Mouse (Mus musculus) hindbrain, embryonic 13.5 days (tissue): Measurements from ENCODE around the gene Rfc2. TPM values are rescaled to one million over a fixed set of nuclear protein-coding genes. Genes with fewer than 3 reads are reported as not detected.
A peak's percentile ranks its signal among the peaks of the same experiment; 100 is the strongest.

Experiments
- ATAC-seq: fragments of 200-750 bp; cut with Nextera tagmentation; 2 replicates; pipeline ENCODE4 v1.8.0; 2017; ENCODE audit warnings: moderate TSS enrichment; ENCODE audit not compliant: low FRiP score
- H3K27ac ChIP-seq: fragments of 300-500 bp; sonication (generic); 2 replicates; pipeline ENCODE4 v1.5.1; 2015; ENCODE audit warnings: inconsistent platforms, mild to moderate bottlenecking, moderate library complexity
- H3K27me3 ChIP-seq: fragments of 300-500 bp; sonication (generic); 2 replicates; pipeline ENCODE4 v1.6.1; 2015; ENCODE audit warnings: mild to moderate bottlenecking, inconsistent platforms
- H3K36me3 ChIP-seq: fragments of 300-500 bp; sonication (generic); 2 replicates; pipeline ENCODE4 v1.6.1; 2015; ENCODE audit warnings: mild to moderate bottlenecking, inconsistent platforms
- H3K4me1 ChIP-seq: fragments of 300-500 bp; sonication (generic); replicated peaks from 2 replicates; pipeline ENCODE4 v1.6.1; 2015; ENCODE audit warnings: inconsistent platforms
- H3K4me2 ChIP-seq: fragments of 300-500 bp; sonication (generic); 2 replicates; pipeline ENCODE4 v1.6.1; 2015; ENCODE audit warnings: inconsistent platforms, mild to moderate bottlenecking, moderate library complexity
- H3K4me3 ChIP-seq: fragments of 300-500 bp; sonication (generic); 2 replicates; pipeline ENCODE4 v1.5.1; 2015; ENCODE audit warnings: mild to moderate bottlenecking, inconsistent platforms
- H3K9ac ChIP-seq: fragments of 300-500 bp; sonication (generic); 2 replicates; pipeline ENCODE4 v1.6.1; 2015; ENCODE audit warnings: mild to moderate bottlenecking, inconsistent platforms
- H3K9me3 ChIP-seq: fragments of 300-500 bp; sonication (generic); 2 replicates; pipeline ENCODE4 v1.6.1; 2016; ENCODE audit warnings: inconsistent platforms
- WGBS: fragments of 180-500 bp; shearing (Covaris S2); methylation state at CpG from one replicate; pipeline ENCODE4 v1.1.7; 2015; 5-methylcytosine and 5-hydroxymethylcytosine counted together
- polyA plus RNA-seq: library from polyadenylated mRNA; unstranded; fragments of >200 nt; fragmentation: Nextera tagmentation; extraction: Ambion mirVana; gene quantifications from 2 replicates; pipeline ENCODE4 v1.2.1, GENCODE M21; 2015

The Rfc2 gene
- polyA plus RNA-seq, 1 experiment from 2014 or later = 192 TPM

DNA sequence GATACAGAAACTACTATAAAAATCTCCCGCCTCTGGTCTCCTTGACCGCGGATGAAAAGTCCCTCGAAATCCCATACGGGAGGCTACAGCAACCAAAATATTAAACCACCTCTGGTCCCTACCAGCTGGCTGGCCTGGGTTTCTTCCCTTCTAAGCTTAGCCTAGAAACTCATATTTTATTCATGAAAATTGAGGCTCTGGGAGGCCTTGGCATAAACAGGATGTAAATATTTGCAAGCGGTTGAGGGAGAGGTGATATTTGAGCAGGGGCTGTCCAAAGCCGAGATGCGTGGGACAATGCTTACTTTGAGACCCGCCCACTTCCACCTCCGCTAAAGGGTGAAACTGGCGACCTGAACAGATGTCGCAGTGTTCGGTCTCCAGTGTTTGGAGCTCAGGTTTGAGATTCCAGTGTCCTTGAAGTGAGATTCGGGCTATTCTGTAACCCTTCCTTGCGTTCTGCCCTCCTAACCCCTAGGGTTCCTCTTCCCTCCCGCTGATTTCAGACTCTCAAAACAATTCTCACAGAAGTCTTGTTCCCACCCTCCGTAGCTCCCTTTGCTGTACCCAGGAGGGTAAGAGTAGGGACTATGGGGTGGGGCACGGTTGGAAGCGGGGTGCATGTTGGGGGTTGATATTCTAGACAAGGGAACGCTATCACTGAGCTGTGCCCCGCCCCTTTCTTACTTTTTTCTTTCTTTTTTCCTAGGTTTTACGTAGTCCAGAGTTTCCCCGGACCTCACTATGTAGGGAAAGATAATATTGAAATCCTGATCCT lies 9.2 kb upstream of the Rfc2 start:
- peak overlapping the region; percentile 77 for H3K27ac ChIP-seq
- no peaks in the 10 kb centered on the region for H3K27me3 ChIP-seq
- peak overlapping the region; percentile 80 for H3K4me2 ChIP-seq
- WGBS = 1% methylated on average over 23 of the region's 23 CpGs
- no peaks in the 10 kb centered on the region for H3K9me3 ChIP-seq
- peak; percentile 72 for ATAC-seq
- H3K36me3 ChIP-seq = no peaks in the 10 kb centered on the region
- peak overlapping the region; percentile 71 for H3K9ac ChIP-seq
- peak overlapping the region; percentile 50 for H3K4me3 ChIP-seq
- H3K4me1 ChIP-seq = peaks cover 12% of the 10 kb centered on the region

DNA sequence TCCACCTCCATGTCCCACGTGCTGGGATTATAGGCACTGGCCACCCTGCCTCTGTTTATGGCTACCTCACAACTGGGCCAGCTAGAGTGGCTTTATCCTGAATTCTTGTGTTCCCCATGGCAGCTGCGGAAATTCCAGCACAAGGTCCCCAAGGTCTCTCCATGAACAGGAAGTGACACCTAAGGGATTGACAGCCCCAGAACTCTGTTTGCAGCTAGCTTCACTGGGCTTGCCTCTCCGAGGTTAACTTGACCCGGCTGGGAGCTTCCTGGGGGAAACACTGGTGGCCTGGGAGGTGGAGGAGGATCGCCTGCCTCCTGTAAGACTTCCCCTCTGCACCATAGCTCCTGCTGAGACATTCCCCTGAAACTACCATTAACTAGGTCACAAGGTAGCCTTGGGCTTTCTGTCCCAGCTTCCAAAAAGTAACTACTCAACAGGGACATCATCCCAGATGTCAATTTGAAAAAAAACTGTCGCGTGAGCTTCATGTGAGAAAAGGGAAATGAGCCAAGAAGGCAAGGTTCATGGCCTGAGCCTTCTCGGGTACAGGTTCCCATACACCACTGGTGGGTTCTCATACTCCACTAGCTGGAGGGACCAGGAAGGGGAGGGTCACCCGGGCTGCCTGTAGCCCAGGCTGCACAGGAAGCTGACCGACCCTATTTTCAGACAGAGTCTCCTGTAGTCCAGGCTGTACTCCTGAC lies 8.5 kb upstream of the Rfc2 start:
- no peak overlapping the region for H3K27ac ChIP-seq
- H3K9ac ChIP-seq = peak overlapping the region; percentile 71

DNA sequence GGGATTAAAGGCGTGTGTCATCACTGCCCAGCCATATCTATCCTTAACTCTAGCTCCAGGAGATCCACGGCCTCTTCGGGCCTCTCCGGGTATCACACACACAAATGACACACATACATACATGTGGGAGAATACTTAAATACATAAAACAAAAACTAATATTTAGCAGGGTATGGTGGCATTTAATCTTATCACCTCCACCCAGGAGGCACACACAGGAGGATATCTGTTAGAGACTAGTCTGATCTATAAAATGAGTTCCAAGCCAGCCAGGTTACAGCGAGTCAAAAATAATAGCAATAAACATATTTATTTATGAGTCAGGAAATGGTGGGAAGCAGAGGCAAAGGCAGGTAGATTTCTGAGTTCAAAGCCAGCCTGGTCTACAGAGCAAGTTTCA lies 5.3 kb upstream of the Rfc2 start:
- Histone ChIP-seq H3K27ac (no peak overlapping the region), H3K36me3 (no peaks in the 10 kb centered on the region), H3K4me2 (no peak overlapping the region), H3K9ac (no peak overlapping the region), H3K27me3 (no peaks in the 10 kb centered on the region), H3K4me3 (no peak overlapping the region), H3K9me3 (no peaks in the 10 kb centered on the region), H3K4me1 (peaks cover 12% of the 10 kb centered on the region)
- no peak for ATAC-seq
- 94% methylated on average over 5 of the region's 5 CpGs for WGBS

More for the DNA sequence above, 8.5 kb upstream of the Rfc2 start:
- Histone ChIP-seq H3K4me2 (peak overlapping the region; percentile 80), H3K4me1 (peaks cover 12% of the 10 kb centered on the region), H3K27me3 (no peaks in the 10 kb centered on the region), H3K36me3 (no peaks in the 10 kb centered on the region), H3K4me3 (peak overlapping the region; percentile 50), H3K9me3 (no peaks in the 10 kb centered on the region)
- ATAC-seq = peak; percentile 39
- WGBS = 50% methylated on average over 10 of the region's 10 CpGs

DNA sequence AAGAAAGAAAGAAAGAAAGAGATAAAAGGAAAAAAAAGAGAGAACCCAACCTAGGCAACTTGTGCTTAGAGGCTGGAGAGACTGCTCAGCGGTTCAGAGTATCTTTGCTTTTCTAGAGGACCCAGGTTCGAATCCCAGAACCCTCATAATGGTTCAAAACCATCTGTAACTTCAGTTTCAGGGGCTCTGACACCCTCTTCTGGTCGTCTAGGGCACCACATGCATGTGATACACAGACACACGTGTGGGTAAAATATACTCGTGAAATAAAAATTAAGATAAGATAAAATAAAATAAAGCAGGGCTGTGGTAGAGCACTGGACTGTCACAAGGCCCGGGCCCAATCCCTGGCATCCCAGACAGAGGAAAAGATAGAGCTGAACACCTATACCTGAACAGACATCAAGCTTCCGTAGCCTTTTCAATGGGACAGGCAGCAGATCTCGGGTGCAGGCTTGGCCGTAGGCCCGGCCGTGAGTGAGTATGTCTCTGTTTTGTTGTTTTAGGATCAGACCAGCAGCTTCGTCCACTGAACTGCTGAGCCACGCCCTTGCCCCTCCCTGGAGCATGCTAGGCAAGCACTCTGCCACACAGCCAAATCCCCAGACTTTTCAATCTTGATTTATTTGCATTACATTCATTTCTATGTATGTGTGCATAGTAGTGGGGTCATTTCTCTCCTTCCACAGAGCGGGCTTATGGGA lies 4.5 kb upstream of the Rfc2 start:
- Histone ChIP-seq H3K4me2 (no peak overlapping the region), H3K36me3 (no peaks in the 10 kb centered on the region), H3K9me3 (no peaks in the 10 kb centered on the region), H3K4me1 (peaks cover 12% of the 10 kb centered on the region), H3K4me3 (no peak overlapping the region), H3K27ac (no peak overlapping the region), H3K27me3 (no peaks in the 10 kb centered on the region), H3K9ac (no peak overlapping the region)
- WGBS = 79% methylated on average over 14 of the region's 14 CpGs
- ATAC-seq = no peak

DNA sequence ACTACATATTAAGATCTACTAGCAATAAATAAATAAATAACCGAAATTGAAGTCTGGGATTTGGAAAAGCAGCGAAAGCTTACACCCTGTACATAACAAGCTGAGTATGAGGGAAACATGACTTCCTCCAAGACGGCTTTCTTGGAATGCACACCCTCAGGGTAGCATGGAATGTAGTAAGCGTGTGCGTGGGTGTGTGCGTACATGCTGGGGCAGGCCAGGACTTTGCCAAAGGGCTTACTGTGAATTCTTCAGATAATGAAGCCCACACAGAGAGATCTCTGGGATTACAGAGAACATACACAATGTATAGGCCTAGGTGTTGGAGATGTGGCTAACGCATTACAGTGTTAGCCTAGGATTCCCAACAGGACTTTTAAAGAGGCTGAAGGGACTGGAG lies 3.6 kb upstream of the Rfc2 start:
- Histone ChIP-seq H3K4me2 (no peak overlapping the region), H3K36me3 (no peaks in the 10 kb centered on the region), H3K27ac (no peak overlapping the region), H3K9ac (no peak overlapping the region), H3K4me1 (peaks cover 5% of the 10 kb centered on the region), H3K9me3 (no peaks in the 10 kb centered on the region), H3K4me3 (no peak overlapping the region), H3K27me3 (no peaks in the 10 kb centered on the region)
- WGBS = 88% methylated on average over 7 of the region's 7 CpGs
- ATAC-seq = no peak

DNA sequence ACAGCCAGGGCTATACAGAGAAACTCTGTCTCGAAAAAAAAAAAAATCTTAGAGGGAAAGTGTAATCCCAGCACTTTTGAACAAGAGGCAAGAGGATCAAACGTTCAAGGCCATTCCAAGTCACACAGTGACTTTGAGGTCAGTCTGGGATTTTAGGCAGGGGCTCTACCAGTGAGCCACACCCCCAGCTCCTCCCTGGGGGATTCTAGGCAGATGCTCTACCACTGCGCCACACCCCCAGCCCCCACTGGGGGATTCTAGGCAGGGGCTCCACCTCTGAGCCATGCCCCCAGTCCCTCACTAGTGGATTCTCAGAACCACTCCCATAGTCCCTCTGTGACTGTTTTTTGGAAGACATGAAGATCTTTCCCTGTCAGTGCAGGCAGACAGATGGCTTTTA lies 2.0 kb upstream of the Rfc2 start:
- Histone ChIP-seq H3K27me3 (no peaks in the 10 kb centered on the region), H3K9me3 (no peaks in the 10 kb centered on the region), H3K4me2 (no peak overlapping the region), H3K4me3 (no peak overlapping the region), H3K4me1 (peaks cover 12% of the 10 kb centered on the region), H3K27ac (no peak overlapping the region), H3K9ac (no peak overlapping the region), H3K36me3 (no peaks in the 10 kb centered on the region)
- 73% methylated on average over 3 of the region's 3 CpGs for WGBS
- ATAC-seq = no peak

DNA sequence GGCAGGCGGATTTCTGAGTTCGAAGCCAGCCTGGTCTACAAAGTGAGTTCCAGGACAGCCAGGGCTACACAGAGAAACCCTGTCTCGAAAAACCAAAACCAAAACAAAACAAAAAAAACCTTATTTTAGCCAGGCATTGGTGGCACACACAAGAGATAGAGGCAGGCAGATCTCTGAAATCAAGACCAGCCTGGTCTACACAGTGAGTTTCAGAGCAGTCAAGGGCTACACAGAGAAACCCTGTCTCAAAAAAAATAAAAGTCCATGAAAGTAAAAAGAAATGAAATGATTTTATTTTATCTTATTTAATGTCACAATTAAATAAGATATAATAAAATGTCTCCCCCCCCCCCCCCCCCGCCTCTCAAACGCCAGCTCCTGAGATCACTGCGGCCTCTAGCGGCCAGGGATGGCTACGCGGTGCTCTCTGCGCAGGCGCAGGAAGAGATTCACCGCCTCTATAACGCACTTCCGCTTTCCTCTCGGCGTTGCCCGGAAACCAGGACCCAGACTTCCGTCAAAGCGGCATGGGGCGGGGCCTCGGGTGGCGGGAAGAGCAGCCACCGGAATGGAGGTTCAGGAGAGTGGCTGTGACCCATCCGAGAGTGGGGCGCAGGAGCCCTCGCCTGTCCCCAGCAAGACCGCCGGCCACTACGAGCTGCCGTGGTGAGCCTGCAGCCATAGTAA lies 1.2 kb downstream of the Rfc2 start:
- peak overlapping the region; percentile 92 for H3K9ac ChIP-seq
- H3K4me2 ChIP-seq = peak overlapping the region; percentile 87
- peak; percentile 93 for ATAC-seq
- peak overlapping the region; percentile 48; the same call in 1 of the 2 replicates for H3K27ac ChIP-seq
- peaks cover 14% of the 10 kb centered on the region for H3K4me1 ChIP-seq
- H3K4me3 ChIP-seq = peak overlapping the region; percentile 93
- no peaks in the 10 kb centered on the region for H3K27me3 ChIP-seq
- 8% methylated on average over 30 of the region's 30 CpGs for WGBS
- H3K9me3 ChIP-seq = no peaks in the 10 kb centered on the region
- H3K36me3 ChIP-seq = peaks cover 10% of the 10 kb centered on the region

DNA sequence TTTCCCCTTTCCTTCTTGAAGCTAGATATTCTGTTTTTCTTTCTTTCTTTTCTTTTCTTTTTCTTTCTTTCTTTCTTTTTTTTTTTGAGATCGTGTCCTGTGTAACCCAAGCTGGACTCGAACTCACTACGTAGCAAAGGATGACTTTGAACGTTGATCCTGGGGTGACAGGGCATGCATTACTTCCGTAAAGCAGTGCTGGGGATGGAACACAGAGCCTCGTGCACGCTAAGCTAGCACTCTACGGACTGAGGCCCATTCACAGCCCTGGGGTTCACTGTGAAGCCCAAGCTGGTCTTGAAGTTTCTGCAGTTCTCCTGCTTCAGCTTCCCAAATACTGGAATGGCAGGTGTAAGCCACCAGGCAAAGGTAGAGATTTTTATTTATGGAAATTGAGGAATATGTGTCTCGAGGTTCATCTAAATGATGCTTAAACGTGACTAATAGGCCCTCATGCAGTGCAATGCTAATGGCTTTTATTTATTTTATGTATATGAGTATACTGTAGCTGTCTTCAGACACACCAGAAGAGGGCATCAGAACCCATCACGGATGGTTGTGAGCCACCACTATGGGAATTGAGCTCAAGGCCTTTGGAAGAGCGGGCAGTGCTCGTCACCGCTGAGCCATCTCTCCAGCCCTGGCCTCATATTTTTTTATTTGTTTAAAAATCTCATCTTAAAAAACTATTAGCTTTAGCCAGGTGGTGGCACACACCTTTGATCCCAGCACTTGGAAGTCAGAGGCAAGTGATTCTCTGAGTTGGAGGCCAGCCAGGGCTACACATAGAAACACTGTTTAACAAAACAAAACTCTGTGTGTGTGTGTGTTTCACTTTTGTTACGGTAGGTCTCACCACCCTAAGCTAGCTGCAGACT lies 2.1 kb downstream of the Rfc2 start:
- H3K4me1 ChIP-seq = peaks cover 14% of the 10 kb centered on the region
- H3K9me3 ChIP-seq = no peaks in the 10 kb centered on the region
- H3K27ac ChIP-seq = no peak overlapping the region
- peak overlapping the region; percentile 93 for H3K4me3 ChIP-seq
- H3K27me3 ChIP-seq = no peaks in the 10 kb centered on the region
- H3K4me2 ChIP-seq = peak overlapping the region; percentile 87
- peak overlapping the region; percentile 92 for H3K9ac ChIP-seq
- ATAC-seq = no peak
- H3K36me3 ChIP-seq = peaks cover 15% of the 10 kb centered on the region
- WGBS = 30% methylated on average over 15 of the region's 15 CpGs

DNA sequence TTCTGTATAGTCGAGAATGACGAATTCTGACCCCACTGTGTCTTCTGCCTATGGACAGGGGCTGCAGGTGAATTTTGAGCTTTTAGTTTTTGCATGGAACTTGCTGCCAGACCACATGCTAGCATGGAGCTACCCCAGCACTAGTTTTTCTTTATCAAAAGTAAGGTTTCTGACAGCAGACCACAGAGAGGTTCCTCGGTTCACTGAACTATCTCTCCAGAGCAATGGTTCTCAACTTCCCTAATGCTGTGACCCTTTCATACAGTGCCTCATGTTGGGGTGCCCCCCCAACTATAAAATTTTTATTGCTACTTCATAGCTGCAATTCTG lies 2.7 kb downstream of the Rfc2 start:
- H3K27ac ChIP-seq = no peak overlapping the region
- H3K9me3 ChIP-seq = no peaks in the 10 kb centered on the region
- H3K4me3 ChIP-seq = no peak overlapping the region
- no peaks in the 10 kb centered on the region for H3K27me3 ChIP-seq
- ATAC-seq = no peak
- WGBS = 84% methylated on average over 3 of the region's 3 CpGs
- H3K4me1 ChIP-seq = peaks cover 14% of the 10 kb centered on the region
- H3K9ac ChIP-seq = no peak overlapping the region
- H3K36me3 ChIP-seq = peaks cover 20% of the 10 kb centered on the region
- H3K4me2 ChIP-seq = peak overlapping the region; percentile 87; the same call in 1 of the 2 replicates

DNA sequence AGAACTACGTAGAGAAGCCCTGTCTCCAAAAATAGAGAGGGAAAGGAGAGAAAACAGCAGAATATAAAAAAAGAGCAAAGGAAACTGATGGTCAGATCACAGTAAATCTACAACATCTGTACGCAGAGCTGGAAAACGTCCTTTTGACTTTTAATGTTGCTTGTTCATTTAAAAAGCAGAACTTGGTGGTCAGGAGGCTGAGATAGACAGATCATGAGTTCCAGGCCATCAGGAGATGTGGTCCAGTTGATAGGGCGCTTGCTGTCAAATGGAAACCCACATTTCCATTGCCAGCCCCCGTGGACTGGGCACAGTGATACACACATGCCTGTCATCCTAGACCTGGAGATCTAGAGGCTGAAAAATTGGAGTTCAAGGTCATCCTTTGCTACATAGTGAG lies 3.6 kb downstream of the Rfc2 start:
- Histone ChIP-seq H3K4me1 (peaks cover 14% of the 10 kb centered on the region), H3K27me3 (no peaks in the 10 kb centered on the region), H3K36me3 (peaks cover 21% of the 10 kb centered on the region), H3K4me2 (no peak overlapping the region), H3K9ac (0 out of 2 replicates have a peak overlapping the region, but pooled peaks have one; percentile 15), H3K27ac (no peak overlapping the region), H3K9me3 (no peaks in the 10 kb centered on the region), H3K4me3 (no peak overlapping the region)
- ATAC-seq = no peak
- 97% methylated on average over 5 of the region's 5 CpGs for WGBS

DNA sequence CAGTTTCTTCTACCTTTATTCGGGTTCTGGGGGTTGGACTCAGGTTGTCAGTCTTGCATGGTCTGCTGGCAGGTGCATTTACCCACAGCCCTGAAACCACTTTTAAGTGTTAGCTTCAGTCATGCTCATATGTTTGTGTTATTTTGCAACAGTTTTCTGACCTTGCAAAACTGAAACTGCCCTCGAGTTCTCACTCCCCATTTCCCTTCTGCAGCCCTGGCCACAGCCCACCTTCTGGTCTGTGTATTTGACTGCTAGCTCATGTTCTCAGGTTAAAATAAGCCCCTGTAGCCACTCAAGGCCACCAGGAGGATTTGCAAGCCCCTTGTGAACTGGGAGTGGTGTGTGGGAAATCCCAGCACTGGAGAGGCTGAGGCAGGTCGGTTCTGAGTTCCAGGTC lies 8.7 kb downstream of the Rfc2 start:
- H3K4me2 ChIP-seq = no peak overlapping the region
- no peaks in the 10 kb centered on the region for H3K27me3 ChIP-seq
- no peaks in the 10 kb centered on the region for H3K4me1 ChIP-seq
- no peak overlapping the region for H3K9ac ChIP-seq
- H3K9me3 ChIP-seq = no peaks in the 10 kb centered on the region
- WGBS = 91% methylated on average over 3 of the region's 3 CpGs
- peaks cover 69% of the 10 kb centered on the region for H3K36me3 ChIP-seq
- H3K4me3 ChIP-seq = no peak overlapping the region
- H3K27ac ChIP-seq = no peak overlapping the region
- ATAC-seq = no peak
